Mouse (Mus musculus): ENCODE data around the gene Ly6g5c. TPM values are rescaled to one million over a fixed set of nuclear protein-coding genes. Genes with fewer than 3 reads are reported as not detected.

Ly6g5c gene
- not detected in 2 replicates for polyA plus RNA-seq (2015; fragmentation: Nextera tagmentation; extraction: Ambion mirVana)

DNA sequence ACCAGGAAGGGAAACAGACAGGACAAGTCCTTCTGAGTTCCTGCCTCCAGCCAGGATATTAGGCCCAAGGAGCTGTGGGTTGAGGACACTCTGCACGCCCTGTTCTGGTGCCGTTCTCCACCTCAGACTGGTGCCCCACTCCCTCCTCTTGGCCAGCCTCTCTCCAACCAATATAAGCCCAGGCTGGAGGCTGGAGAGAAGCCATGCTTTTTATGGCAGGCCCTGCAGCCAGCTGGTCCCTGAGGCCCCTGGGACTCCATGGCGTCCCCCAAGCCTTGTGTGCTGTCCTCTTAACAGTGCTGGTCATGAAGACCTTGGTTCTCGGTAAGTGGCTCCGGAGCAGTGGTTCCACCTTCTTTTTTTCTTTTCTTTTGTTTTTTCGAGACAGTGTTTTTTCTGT is at the start of gene Ly6g5c:
Gene Ly6g5c, plus strand, starts transcription at position 183 of the 400 bp plus-strand sequence.

DNA sequence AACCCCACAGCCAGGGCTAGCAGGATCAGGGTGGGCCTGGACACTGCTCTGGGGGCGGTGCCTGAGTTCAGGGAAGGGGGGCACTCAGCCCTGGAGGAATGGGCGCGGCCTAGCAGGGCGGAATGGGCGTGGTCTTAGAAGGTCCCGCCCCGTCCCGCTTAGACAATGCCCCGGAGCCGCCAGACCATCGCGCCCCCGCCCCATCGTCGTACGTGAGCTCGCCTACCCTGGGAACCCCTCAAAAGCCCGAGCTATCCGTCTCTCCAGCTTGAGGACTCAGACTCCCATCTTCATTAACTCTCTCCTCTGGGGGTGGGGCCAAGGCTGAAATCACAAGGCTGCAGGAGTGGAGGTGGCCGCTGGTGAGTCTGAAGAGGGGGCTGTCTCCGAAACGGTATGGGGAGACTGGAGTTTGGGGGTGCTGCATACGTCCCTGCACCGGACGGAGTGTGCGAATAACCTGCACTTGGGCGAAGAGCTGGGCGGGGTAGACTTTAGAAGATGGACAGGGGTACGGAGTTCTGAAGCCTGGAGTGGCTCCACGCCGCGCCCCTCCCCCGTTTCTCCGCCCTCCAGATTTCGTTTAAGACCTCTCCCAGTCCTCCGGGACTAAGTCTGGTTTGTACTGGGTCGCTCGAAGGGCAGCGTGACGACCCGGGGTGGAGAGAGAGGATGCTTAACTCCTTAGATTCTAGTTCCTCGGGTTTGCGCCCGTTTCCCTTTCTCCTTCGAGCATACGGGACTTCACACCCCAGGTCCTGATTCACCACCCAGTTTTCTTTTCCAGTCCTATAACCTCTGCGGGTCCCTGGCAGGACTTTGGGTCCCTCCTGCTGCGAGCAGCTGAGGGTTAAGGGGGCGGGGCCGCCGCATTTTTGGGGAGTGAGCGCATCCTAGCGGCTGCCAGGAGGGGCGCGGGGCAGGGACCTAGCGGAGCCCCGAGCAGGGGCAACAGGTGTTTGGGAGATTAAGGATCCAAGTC is 48.9 kb upstream of the Ly6g5c start, which contains the start of gene Ddah2:
Gene Ddah2, plus strand, starts transcription at position 125 of the 982 bp plus-strand sequence.

DNA sequence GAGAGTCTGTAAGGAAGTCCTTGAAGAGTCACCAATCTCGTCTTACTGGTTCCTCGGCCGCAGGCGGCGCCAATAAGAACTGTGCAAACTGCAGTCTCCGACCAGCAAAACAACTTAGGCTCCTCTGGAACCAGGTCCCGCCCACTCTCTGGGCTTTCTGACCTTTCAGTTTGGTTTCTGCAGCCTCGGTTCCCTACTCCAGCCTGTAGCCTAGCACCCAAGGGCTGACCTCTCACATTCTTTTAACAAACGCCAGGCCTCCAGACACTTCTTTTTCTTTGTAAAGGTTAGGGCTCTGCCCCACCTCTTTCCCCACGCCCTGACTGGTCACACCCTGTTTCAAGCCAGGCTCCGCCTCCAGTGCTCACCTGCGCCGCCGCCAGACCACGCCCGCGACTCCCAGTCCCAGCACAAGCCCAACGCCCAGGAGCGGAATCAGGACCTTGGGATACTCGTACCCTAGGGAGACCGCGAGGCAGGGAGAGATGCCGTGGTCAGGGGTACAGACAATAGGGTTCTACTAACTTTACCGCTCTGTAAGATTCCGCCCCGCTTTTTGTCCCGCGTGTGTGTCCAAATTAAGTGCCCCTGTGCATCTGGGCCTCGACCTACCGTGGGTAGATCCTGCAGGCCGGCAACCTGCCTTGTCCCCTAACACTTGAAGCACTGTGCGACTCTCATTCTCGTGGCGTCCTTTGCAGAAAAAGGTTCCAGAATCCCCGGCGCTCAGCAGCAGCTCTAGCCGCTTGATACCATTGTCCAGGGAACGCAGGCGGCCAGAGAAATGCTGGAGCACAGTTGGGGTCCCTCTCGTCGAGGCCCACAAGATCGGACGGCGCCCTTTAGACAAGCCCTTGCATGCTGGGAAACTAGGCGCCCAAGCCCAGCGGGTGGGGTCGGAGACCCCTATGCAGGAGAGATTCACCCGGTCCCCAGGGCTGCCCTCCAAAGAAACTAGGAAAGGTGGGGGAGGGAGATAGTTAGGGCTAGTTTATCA is 42.8 kb upstream of the Ly6g5c start, which contains the start of gene Ly6g6c:
Gene Ly6g6c, plus strand, starts transcription at position 438 of the 997 bp plus-strand sequence.

DNA sequence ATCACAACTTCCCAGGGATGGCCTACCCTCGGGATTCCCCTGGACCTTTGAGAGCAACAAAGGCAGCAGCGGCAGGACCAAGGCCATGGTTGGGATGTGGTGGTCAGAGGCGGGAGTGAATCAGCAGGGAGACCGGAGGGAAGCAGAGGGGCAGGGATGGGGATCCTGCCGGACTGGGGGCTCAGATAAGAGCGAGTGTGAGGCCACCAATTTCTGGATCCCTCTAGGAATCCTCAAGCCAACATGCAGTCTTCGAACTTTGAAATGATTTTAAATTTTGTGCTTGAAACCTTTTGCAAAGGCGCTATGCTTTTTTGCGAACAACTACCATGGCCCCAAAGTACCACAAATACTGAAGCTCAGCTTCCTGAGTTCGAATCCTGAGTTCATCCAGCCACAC is 42.0 kb upstream of the Ly6g5c start, which contains the start of gene Mpig6b:
Gene Mpig6b, minus strand, starts transcription at position 101 of the 400 bp plus-strand sequence.

DNA sequence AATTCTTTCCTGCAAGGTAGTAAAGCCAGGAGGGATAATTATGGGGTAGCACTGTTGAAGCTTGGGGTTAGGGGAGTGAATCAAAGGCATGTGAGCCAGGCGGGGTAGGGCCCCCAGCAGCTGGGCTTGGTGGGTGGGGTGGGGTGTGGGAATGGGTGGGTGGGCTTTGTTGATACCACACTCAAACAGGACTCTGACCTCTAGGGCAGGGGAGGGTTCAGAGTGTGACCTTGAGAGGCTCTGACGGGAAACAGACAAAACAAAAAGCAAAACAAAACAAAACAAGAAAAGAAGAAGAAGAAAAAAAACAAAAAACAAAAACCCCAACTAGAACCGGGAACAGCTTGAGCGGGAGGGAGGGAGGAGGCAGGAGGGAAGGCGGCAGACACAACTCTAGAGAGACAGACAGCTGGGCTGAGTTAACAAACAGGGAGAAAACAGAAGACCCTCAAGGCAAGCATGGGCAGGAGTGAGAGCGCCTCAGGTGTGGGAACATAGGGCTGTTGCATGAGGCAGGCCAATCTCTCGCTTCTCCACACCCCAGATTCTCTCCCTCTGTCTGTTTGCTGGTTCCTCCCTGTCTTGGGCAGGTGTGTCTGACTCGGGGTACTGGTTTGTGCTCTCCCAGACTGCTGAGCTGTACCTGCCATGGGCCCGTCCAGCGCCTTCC is 31.4 kb upstream of the Ly6g5c start, which contains the start of gene Ly6g6e:
Gene Ly6g6e, plus strand, starts transcription at position 396 of the 670 bp plus-strand sequence.

DNA sequence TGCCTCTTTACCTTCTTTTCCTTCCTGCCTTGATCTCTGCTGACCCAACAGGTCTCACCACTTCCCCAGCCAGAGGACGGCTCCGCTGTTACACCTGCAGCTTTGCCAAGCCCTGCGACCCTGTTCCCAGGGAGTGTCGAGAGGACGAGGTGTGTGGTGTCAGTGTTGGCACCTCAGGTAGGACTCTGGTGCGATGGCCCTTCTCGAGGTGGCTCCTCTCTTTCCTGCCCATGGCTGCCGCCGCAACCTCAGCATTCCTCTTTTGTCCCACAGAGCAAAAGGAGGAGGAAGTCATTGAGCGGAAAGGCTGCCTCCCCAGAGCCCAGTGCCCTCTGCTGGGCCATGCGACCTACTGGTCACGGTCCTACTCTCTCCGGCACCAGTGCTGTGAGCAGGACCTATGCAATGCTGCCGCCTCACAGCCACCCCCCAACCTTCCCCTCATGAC is 30.3 kb upstream of the Ly6g5c start, which contains the start of gene Ly6g6d:
Gene Ly6g6d, minus strand, starts transcription at position 280 of the 448 bp plus-strand sequence.

DNA sequence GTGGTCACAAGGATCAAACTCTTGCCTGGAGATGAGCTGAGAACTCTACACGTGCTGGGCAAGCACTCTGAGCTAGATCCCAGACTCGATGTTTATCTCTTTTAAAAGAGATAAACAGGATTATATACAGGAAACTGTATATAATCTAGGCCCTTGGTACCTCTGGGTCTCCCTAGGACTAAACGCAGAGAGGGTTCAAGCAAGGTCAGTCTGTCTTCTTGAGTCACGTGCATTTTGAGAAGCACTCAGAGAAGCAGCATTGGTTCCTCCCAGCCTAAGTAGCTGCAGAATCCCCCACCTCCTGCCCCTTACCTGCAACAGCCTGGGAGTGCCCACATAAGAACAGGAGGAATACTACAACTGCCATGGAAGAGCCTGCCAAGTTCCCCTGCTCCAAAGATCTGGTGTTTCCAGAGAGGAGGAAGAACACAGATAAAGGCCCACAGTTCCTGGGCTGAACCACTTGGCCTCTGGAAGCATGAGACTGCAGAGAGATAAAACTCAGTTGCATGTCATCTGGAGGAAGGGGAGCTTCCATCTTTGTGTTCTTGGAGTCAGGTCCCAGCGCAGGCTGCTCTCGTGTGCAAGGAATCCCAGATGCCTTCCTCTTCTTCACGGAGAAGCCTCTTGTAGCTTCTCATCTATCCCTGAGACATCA is 22.7 kb upstream of the Ly6g5c start, which contains the start of gene Ly6g6f:
Gene Ly6g6f, minus strand, starts transcription at position 403 of the 658 bp plus-strand sequence.

DNA sequence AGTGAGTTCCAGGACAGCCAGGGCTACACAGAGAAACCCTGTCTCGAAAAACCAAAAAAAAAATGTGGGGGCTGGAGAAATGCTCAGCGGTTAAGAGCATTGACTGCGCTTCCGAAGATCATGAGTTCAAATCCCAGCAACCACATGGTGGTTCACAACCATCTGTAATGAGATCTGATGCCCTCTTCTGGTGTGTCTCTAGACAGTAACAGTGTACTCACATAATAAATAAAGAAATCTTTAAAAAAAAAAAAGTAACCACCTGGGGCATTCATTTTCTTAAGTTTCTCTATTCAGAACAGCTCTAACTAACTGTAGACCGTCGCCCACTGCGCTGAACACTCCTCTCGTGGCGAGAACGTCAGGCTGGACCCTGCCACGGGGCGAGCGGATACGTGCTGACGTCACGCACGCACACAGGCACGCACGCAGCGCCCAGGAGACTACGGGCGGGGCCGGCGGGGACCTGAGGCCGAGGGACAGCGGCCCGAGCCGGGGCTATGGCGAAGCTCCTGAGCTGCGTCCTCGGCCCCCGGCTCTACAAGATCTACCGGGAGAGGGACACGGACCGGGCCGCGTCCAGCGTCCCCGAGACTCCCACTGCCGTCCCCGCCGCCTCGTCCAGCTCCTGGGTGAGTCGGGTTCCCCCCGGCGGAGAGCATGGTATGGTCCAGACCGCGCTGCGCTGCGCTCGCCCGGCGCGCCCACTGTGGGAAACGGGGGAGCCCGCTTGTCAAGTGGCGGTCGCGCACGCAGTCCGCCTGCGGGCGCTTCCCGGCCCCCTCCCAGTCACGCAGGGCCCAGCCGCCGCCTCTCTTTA is 19.0 kb upstream of the Ly6g5c start, which contains the start of gene Abhd16a:
Gene Abhd16a, plus strand, starts transcription at position 439 of the 820 bp plus-strand sequence.

DNA sequence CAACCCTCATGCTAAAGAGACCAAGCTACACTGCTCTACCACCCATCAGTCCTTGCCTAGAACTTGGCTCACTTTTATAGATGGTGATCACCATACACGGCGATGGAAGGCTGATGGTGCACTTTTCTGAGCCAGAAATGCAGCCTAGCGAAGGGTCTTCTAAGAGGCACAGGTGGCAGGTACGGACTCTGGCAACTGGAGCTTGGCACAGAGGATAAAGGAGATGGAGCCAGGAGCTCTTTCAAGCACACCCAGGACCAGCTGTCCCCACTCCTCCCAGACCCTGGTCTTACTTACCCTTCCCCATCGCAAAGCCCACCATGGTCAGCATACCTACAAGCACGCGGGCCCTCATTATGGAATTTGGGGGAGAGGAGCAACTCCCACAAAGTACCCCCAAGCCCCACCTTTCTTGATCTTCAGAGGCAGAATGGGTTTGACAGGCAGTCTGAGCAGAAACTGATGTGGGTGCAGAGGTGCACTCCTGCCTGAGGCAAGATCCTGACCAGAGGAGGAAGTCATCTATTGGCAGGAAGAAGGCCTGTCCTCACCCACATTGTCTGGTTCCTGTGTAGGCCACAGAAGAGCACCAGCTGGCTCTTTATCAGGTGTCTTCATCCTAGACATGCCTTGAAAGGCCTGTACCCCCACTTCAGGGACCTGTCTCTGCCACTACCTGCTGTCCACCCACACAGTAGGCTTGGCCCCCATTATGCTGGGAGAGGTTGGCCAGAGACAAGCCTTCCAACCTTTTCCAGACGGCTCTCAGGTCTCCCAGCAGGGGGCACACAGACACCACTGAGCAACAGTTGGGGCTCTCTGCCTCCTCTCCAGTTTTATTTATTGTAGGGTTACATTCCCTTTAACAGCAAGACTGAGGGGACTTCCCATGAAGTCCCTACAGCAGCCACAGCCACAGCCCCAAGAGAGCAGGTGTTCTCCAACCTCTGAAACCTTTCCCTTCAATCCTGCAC is 7.3 kb downstream of the Ly6g5c start, which contains the start of gene Ly6g5b:
Gene Ly6g5b, minus strand, starts transcription at position 383 of the 974 bp plus-strand sequence.

DNA sequence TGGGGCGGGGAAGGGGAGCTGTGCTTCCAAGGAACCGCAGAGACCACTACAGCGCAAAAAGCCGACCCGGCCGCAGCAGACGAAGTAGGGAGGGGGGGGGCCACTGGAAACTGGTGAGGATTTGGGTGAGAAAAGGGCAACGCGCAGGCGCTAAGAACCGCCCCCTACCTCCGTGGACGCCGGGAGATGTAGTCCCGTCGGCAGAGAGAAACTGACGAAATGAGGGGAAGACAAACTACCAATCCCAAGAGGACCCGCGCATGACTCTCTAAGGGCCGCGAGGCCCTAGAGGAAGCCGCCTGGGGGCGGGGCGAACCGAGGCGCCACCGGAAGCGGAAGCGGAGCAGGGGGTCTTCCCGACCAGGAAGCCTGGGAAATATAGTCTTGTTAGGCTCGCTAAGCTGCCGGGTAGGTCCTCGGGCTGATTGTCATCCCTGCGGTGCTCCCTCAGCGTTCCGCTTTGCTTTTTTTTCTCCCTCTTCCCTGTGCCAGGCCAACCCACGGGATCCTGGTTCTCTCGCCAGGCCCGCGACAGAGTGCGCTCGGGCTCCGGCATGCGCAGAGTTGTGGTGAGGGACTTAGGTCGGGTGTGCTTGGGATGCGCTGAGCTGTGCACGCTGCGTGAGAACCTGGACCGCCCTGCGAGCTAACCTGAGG is 13.2 kb downstream of the Ly6g5c start, which contains the start of gene Gpank1:
Gene Gpank1, plus strand, starts transcription at position 313 of the 657 bp plus-strand sequence.

DNA sequence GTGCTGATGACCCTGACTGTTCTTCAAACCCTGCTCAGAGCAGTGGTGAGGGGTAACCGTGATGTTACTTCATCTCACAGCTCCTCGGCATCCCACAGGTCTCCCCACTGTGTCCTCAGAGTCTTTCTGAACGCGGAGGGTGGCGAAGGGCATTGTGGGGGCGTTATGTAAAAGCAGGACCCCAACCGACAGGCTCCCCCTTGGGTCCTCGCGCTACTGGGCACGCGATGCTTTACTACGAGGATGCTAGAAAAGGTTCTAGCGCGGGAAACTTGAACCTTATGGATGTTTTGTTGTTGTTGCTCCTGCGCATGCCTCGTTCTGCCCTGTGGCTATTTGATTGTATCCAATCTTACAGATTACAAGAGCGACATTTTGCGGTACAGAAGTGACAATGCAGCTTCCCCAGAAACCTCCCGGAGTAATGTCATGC is 13.8 kb downstream of the Ly6g5c start, which contains the start of gene Csnk2b:
Gene Csnk2b, minus strand, starts transcription at position 183 of the 433 bp plus-strand sequence.

DNA sequence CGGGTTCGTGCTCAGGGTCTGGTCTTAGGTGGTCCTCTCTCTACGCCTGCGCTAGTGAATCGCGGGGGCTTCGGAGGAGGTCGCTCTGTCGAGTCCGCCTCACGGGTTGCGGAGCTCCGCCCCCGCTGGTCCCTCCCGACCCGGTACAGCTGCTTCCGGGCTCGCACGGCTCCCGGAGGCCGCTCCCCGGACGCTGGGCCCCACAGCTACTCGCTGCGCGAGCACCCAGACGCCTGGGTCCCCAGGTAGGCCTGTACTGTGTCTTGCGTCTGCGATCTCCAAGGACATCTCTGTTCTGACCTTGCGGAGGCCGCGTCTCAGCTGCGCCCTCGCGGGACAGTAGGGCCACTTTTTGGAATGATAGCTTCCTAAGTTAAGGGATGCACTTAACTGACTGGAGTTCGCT is 18.1 kb downstream of the Ly6g5c start, which contains the start of gene D17H6S53E:
Gene D17H6S53E, plus strand, starts transcription at position 168 of the 406 bp plus-strand sequence.

DNA sequence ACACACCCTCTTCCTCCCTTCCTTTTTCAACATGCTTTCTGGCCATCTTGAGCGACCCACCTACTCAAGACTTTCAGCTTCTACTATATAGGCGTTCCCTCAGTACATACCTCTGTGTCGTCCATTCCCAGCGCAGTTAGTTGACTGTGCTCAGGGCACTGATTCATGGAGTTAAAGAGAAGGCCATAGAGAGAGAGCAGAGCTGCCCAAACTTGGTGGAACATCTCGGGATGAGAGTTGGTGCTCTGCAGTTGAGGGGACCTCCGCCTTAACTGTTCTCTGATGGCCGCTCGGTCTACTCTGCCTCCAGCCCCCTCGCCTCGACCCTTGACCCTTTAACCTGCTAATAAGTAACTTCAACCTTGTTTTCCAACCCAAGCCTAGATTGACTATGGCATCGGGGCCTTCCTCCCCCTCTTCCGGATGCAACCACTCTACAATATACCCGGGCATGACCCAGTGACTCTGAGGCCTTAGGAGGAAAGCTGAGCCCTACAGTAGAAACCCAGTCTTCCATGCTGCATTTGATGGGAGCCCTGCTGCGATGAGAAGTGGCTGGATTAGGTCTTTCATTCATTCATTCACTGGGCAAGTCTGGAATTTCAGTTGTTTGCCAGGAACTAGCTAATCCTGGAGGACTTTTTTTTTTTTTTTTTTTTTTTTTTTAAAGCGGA is 23.6 kb downstream of the Ly6g5c start, which contains the start of gene Apom:
Gene Apom, minus strand, starts transcription at position 551 of the 674 bp plus-strand sequence.

DNA sequence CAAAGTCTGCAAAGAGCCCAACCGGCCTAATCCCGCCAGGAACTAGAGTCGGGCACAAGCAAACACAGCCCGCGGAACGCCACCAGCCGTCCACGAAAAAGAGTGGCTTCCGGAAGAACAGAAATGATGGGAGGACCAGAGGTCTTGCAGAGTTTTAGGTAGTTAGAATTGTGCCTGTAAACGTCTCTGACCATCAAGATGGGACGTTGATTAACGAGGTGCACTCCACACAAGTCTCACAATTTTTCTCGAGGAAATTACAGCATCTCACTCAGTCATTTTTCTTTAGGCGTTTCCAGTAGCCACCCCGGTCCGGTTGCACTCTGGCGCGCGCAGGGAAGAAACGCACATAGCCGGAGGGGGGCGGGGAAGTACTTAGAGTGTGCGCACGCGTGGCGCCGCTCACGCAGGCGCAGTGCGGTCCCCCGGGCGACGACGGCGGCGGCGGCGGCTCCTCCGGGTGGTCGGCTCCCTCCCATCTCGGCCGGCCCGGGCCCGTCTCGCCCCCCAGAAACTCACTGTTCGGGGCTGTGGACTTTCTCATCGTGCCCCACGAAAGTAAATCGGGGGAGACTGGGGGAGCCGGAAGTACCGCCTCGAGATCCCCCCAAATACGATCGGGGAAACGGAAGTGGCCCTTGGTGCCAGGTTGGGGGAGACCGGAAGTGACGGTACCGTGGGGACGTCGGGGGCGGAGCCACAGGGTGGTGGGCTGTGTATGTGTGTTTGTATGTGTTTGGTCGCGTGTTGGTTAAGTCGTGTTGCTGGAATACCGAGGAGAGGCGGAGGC is 26.9 kb downstream of the Ly6g5c start, which contains the start of gene Bag6:
Gene Bag6, plus strand, starts transcription at position 378 of the 790 bp plus-strand sequence.

Data from urinary bladder, postnatal 0 days (tissue).